Mouse (Mus musculus): ENCODE measurements around the gene Ppp1r13b.

Gene Ppp1r13b

GRCm38 (mm10) chr12:111829954-111830353, 78.0 kb downstream of the Ppp1r13b start:
- no peak for DNase-seq (ENCODE audit: low read depth, low spot score)

- DNase-seq (ENCODE audit: low read depth, low spot score): no peak
Observed at GRCm38 (mm10) chr12:111829447-111829846, 78.5 kb downstream of the Ppp1r13b start.

- no peak for DNase-seq (ENCODE audit: low read depth, low spot score)
Observed at GRCm38 (mm10) chr12:111827556-111827955, 80.4 kb downstream of the Ppp1r13b start.

GRCm38 (mm10) chr12:111821931-111822330, 86.0 kb downstream of the Ppp1r13b start:
- DNase-seq (ENCODE audit: low read depth, low spot score): no peak

GRCm38 (mm10) chr12:111820708-111821107, 87.2 kb downstream of the Ppp1r13b start:
- no peak for DNase-seq (ENCODE audit: low read depth, low spot score)

- DNase-seq (ENCODE audit: low read depth, low spot score): no peak
Observed at GRCm38 (mm10) chr12:111819936-111820335, 88.0 kb downstream of the Ppp1r13b start.

- no peak for DNase-seq (ENCODE audit: low read depth, low spot score)
Observed at GRCm38 (mm10) chr12:111817991-111818390, 89.9 kb downstream of the Ppp1r13b start.

- DNase-seq (ENCODE audit: low read depth, low spot score): no peak
Observed at GRCm38 (mm10) chr12:111816967-111817366, 90.9 kb downstream of the Ppp1r13b start.

- no peak for DNase-seq (ENCODE audit: low read depth, low spot score)
Observed at GRCm38 (mm10) chr12:111816528-111816927, 91.4 kb downstream of the Ppp1r13b start.

GRCm38 (mm10) chr12:111814769-111815762, 92.8 kb downstream of the Ppp1r13b start:
- DNase-seq (ENCODE audit: low read depth, low spot score): no peak

GRCm38 (mm10) chr12:111813766-111814617, 93.9 kb downstream of the Ppp1r13b start, which contains the start of the genes Xrcc3 and Zfyve21:
TSS of gene Xrcc3 (minus strand) at chr12:111813873.
TSS of gene Zfyve21 (plus strand) at chr12:111814170.
- DNase-seq (ENCODE audit: low read depth, low spot score): peak; percentile 95

- DNase-seq (ENCODE audit: low read depth, low spot score): no peak
Observed at GRCm38 (mm10) chr12:111813111-111813765, 94.7 kb downstream of the Ppp1r13b start.

GRCm38 (mm10) chr12:111812611-111813010, 95.3 kb downstream of the Ppp1r13b start:
- no peak for DNase-seq (ENCODE audit: low read depth, low spot score)

GRCm38 (mm10) chr12:111812075-111812474, 95.8 kb downstream of the Ppp1r13b start:
- no peak for DNase-seq (ENCODE audit: low read depth, low spot score)

GRCm38 (mm10) chr12:111809762-111810161, 98.1 kb downstream of the Ppp1r13b start:
- no peak for DNase-seq (ENCODE audit: low read depth, low spot score)

GRCm38 (mm10) chr12:111808775-111809174, 99.1 kb downstream of the Ppp1r13b start:
- no peak for DNase-seq (ENCODE audit: low read depth, low spot score)

- no peak for DNase-seq (ENCODE audit: low read depth, low spot score)
Observed at GRCm38 (mm10) chr12:111803538-111803937, 104.4 kb downstream of the Ppp1r13b start.

GRCm38 (mm10) chr12:111800459-111801183, 107.3 kb downstream of the Ppp1r13b start:
- DNase-seq (ENCODE audit: low read depth, low spot score): no peak

GRCm38 (mm10) chr12:111798493-111798892, 109.4 kb downstream of the Ppp1r13b start:
- DNase-seq (ENCODE audit: low read depth, low spot score): no peak

- no peak for DNase-seq (ENCODE audit: low read depth, low spot score)
Observed at GRCm38 (mm10) chr12:111797251-111797650, 110.7 kb downstream of the Ppp1r13b start.

Data from WW6 (cell line).